Mouse (Mus musculus) forebrain, embryonic 12.5 days (tissue): ENCODE measurements around the gene Hnf1a. TPM values are rescaled to one million over a fixed set of nuclear protein-coding genes. Genes with fewer than 3 reads are reported as not detected.

Experiments used
- ATAC-seq: fragments of 200-750 bp; cut with Nextera tagmentation; 2 replicates; pipeline ENCODE4 v1.8.0; 2017; ENCODE audit warnings: moderate TSS enrichment; ENCODE audit not compliant: low FRiP score
- H3K27ac ChIP-seq: fragments of 300-500 bp; sonication (generic); 2 replicates; pipeline ENCODE4 v1.5.1; 2016; ENCODE audit warnings: mild to moderate bottlenecking
- H3K27me3 ChIP-seq: fragments of 300-500 bp; sonication (generic); 2 replicates; pipeline ENCODE4 v1.6.1; 2016; ENCODE audit warnings: mild to moderate bottlenecking
- H3K36me3 ChIP-seq: fragments of 300-500 bp; sonication (generic); replicated peaks from 2 replicates; pipeline ENCODE4 v1.6.1; 2016; ENCODE audit warnings: mild to moderate bottlenecking
- H3K4me1 ChIP-seq: fragments of 300-500 bp; sonication (generic); 2 replicates; pipeline ENCODE4 v1.6.1; 2016
- H3K4me2 ChIP-seq: fragments of 300-500 bp; sonication (generic); 2 replicates; pipeline ENCODE4 v1.6.1; 2016; ENCODE audit warnings: mild to moderate bottlenecking, moderate library complexity
- H3K4me3 ChIP-seq: fragments of 300-500 bp; sonication (generic); replicated peaks from 2 replicates; pipeline ENCODE4 v1.5.1; 2016; ENCODE audit warnings: mild to moderate bottlenecking
- H3K9ac ChIP-seq: fragments of 300-500 bp; sonication (generic); 2 replicates; pipeline ENCODE4 v1.6.1; 2016; ENCODE audit warnings: mild to moderate bottlenecking
- H3K9me3 ChIP-seq: fragments of 300-500 bp; sonication (generic); 2 replicates; pipeline ENCODE4 v1.6.1; 2016
- WGBS: fragments of 180-500 bp; shearing (Covaris S2); methylation state at CpG from one replicate; pipeline ENCODE4 v1.1.7; 2016; 5-methylcytosine and 5-hydroxymethylcytosine counted together
- polyA plus RNA-seq: library from polyadenylated mRNA; unstranded; fragments of >200 nt; fragmentation: Nextera tagmentation; extraction: Ambion mirVana; gene quantifications from 2 replicates; pipeline ENCODE4 v1.2.1, GENCODE M21; 2016

The Hnf1a gene
- polyA plus RNA-seq, 1 experiment from 2014 or later, result not detected

DNA sequence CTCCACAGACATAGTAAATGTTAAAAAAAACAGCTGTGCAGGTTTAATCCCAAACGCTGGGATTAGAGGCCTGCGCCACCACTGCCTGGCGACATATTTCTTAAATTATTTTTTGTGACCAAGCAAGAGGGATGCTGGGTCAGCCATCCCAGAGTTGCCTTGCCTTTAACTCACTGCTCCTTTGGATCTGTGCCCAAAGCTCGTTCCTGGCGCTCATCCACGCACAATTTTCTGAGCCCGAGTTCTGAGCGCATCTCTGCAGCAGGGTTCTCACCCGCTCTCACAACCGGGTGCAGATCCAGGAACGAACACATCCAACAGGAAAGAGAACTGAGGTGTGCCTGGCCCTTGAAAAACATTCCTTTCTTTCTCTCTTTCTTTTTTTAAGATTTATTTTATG, 7.6 kb upstream of the Hnf1a start:
- H3K9ac ChIP-seq, result no peak overlapping the region
- 73% methylated on average over 11 of the region's 11 CpGs for WGBS
- ATAC-seq, result no peak

DNA sequence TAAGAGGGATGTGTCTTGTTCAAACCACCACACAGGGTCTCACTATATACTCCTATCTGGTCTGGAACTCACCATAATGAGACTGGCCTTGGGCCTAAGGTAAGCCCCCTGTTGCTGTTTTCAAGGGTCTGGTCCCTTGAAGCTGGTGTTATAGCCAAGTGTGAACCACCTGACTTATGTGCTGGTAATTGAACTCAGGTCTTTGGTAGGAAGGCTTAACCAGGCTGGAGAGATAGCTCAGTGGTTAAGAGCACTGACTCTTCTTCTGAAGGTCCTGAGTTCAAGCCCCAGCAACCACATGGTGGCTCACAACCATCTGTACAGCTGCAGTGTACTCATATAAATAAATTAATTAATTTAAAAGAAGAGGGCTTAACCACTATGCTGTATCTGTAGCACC, 6.0 kb upstream of the Hnf1a start:
- H3K27ac ChIP-seq, result no peak overlapping the region
- ATAC-seq, result no peak
- H3K36me3 ChIP-seq, result no peaks in the 10 kb centered on the region

More for the DNA sequence above, 7.6 kb upstream of the Hnf1a start:
- no peaks in the 10 kb centered on the region for H3K27me3 ChIP-seq
- H3K36me3 ChIP-seq, result no peaks in the 10 kb centered on the region
- no peak overlapping the region for H3K27ac ChIP-seq
- H3K4me1 ChIP-seq, result peaks cover 19% of the 10 kb centered on the region
- H3K9me3 ChIP-seq, result no peaks in the 10 kb centered on the region
- no peak overlapping the region for H3K4me2 ChIP-seq
- H3K4me3 ChIP-seq, result no peak overlapping the region

DNA sequence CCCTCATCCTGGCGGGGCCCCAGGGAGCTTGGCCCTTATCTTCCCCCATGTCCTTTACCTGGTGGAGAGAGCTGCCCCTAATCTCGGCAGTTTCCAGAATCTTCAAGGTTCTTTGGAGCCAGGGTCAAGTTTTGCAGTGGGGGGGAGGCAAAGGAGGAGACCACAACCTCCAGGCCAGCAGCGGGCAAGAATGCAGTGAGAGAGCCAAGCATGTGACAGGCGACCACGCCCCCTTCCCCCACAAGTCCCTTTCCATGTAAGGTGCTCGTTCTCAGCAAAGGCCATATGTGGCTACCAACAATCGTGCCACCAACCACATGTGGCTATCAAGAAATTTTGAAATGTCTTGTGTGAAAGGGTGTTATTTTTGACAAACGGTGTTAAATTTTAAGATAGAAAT, 2.2 kb upstream of the Hnf1a start:
- Histone ChIP-seq H3K27me3 (peaks cover 14% of the 10 kb centered on the region; the same call in 1 of the 2 replicates), H3K9me3 (no peaks in the 10 kb centered on the region), H3K9ac (no peak overlapping the region), H3K4me3 (no peak overlapping the region), H3K36me3 (no peaks in the 10 kb centered on the region), H3K27ac (no peak overlapping the region), H3K4me2 (no peak overlapping the region), H3K4me1 (peaks cover 10% of the 10 kb centered on the region)
- ATAC-seq, result no peak
- WGBS, result 82% methylated on average over 8 of the region's 8 CpGs

More for the DNA sequence above, 6.0 kb upstream of the Hnf1a start:
- Histone ChIP-seq H3K9ac (no peak overlapping the region), H3K4me3 (no peak overlapping the region), H3K4me1 (peaks cover 19% of the 10 kb centered on the region), H3K27me3 (no peaks in the 10 kb centered on the region), H3K4me2 (no peak overlapping the region), H3K9me3 (no peaks in the 10 kb centered on the region)

DNA sequence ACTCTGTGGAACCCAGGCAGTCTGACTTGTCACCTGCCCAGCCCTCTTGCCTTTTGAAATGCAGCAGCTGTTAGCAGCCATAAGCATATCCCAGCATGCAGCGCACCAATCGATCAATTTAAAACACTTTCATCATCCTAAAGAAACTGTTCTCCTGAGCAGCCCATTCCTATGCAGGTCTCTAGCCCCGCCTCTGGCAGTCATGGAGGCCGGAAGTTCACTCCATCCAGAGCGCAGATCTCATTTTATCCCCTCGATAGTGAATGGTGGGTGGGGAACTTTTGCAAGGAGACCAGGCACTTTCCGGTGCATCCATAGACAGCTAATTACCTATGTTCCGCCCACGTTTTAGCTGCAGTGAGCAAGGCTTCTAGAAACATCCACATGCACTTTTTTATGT, 1.3 kb upstream of the Hnf1a start:
- Histone ChIP-seq H3K4me1 (peaks cover 13% of the 10 kb centered on the region), H3K27ac (no peak overlapping the region), H3K9me3 (no peaks in the 10 kb centered on the region), H3K4me2 (no peak overlapping the region), H3K9ac (no peak overlapping the region), H3K36me3 (no peaks in the 10 kb centered on the region), H3K27me3 (peaks cover 21% of the 10 kb centered on the region; the same call in 1 of the 2 replicates), H3K4me3 (no peak overlapping the region)
- 87% methylated on average over 9 of the region's 9 CpGs for WGBS
- no peak for ATAC-seq

DNA sequence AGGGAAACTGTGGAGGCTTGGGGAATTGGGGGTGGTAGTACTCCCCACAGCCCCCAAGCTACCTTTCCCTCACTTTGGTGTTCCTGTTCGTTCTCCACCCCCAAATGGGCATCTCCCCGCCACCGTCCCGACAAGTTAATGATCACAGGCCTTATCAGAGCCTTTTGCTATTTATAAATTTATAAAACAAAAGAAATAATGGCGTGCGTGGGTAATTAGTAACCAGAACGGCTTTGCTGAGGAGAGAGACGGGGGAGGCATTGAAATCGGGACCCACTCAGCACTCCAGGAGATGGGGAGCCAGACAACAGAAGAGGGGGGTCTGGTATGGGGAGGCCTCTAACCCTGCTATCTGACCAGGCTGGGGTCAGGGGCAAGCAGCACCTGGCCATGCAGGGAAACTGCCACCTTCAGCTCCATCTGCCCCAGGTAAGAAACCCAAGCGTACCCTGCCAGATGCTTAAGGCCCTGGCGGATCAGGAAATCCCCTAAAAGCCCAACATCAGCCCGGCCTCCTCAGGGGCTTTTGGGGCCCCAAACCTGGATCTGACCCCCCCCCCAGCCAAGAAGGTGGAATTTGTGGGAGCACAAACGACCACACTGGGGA, 1.2 kb downstream of the Hnf1a start:
- Histone ChIP-seq H3K4me2 (no peak overlapping the region), H3K4me3 (no peak overlapping the region), H3K9me3 (no peaks in the 10 kb centered on the region), H3K9ac (no peak overlapping the region), H3K36me3 (no peaks in the 10 kb centered on the region), H3K27me3 (peaks cover 21% of the 10 kb centered on the region; the same call in 1 of the 2 replicates), H3K4me1 (peaks cover 13% of the 10 kb centered on the region), H3K27ac (no peak overlapping the region)
- 54% methylated on average over 13 of the region's 13 CpGs for WGBS
- ATAC-seq, result no peak

DNA sequence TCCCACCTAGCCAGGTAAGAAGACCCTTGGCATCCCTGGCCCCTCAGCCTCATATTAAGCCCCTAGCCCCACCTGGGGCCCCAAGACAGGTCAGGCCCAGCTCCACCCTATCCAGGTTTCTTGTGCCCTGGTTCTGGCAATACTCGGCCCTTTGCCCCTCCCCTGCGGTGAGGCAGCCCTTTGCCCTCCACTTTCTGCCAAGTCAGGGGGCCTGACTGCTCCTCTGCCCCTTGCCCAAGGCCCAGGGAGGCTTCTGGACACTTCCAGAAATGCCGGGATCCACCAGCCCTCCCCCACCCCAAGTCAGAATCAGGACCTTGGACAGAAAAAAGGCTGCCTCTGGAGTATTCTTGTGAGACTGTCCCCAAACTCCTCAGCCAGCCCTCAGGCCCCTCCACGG, 1.8 kb downstream of the Hnf1a start:
- WGBS, result 16% methylated on average over 4 of the region's 4 CpGs
- Histone ChIP-seq H3K36me3 (no peaks in the 10 kb centered on the region), H3K9ac (no peak overlapping the region), H3K4me2 (no peak overlapping the region), H3K4me3 (no peak overlapping the region), H3K4me1 (peaks cover 13% of the 10 kb centered on the region), H3K27ac (no peak overlapping the region), H3K27me3 (peaks cover 21% of the 10 kb centered on the region; the same call in 1 of the 2 replicates), H3K9me3 (no peaks in the 10 kb centered on the region)
- no peak for ATAC-seq

DNA sequence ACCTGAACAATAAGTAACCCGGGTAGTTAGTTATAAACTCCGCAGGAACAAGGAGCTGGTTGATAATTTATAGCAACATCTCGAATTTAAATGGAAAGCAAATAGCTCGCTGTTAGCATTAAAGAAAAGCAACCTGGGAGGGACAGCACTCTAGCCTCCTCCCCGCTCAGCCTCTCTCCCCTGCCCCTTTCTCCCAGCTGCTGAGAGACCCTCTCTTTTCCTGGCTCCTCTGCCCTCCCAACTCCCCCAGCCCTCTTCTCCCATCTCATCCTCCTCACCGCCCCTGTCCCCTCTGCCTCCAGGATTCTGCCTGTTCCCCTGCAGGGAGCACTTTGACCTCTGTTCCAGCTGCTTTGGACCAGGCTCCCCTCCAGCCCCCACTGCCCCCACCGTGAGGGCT, 2.2 kb downstream of the Hnf1a start:
- Histone ChIP-seq H3K36me3 (no peaks in the 10 kb centered on the region), H3K9me3 (no peaks in the 10 kb centered on the region), H3K27me3 (peaks cover 21% of the 10 kb centered on the region; the same call in 1 of the 2 replicates), H3K4me3 (no peak overlapping the region), H3K27ac (no peak overlapping the region), H3K9ac (no peak overlapping the region), H3K4me1 (peaks cover 13% of the 10 kb centered on the region), H3K4me2 (no peak overlapping the region)
- WGBS, result 17% methylated on average over 7 of the region's 7 CpGs
- ATAC-seq, result no peak

DNA sequence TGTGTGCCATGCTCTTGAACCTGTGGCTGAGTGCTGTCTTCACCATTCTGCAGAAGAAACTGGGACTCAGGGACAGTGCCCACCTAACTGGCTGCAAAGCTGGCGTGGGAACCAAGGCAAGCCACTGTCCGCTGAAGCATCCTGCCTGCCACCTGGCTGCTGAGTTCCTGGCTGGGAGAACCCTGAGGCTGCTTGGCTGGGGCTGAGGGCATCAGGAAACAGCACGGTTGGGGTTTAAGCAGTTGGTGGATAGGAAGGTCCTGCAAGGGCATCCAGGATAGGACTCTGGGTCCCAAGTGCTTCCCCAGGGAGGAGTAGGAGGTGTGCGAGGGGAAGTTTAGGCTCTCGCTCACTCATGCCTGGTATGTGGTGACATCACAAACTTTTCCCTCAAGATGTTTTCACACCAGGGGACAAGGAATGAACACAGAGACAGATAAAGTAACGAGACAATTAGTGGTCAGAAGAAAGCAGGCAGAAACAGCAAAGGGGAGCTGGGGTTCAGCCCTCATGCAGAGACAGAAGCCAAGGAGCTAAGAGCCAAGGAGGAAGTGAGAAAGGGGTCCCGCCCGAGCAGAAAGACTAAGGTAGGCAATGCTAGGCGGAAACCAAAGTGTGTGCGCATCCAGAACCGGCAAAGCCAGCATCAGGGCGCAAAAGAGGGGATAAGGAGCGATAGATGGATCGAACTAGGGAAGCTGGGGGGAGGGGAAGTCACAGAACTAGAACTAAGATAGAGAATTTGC, 3.2 kb downstream of the Hnf1a start:
- no peak for ATAC-seq
- Histone ChIP-seq H3K9me3 (no peaks in the 10 kb centered on the region), H3K27ac (no peak overlapping the region), H3K4me2 (no peak overlapping the region), H3K36me3 (no peaks in the 10 kb centered on the region), H3K4me3 (no peak overlapping the region), H3K27me3 (peaks cover 21% of the 10 kb centered on the region; the same call in 1 of the 2 replicates), H3K9ac (no peak overlapping the region), H3K4me1 (peaks cover 13% of the 10 kb centered on the region)
- 41% methylated on average over 14 of the region's 14 CpGs for WGBS

DNA sequence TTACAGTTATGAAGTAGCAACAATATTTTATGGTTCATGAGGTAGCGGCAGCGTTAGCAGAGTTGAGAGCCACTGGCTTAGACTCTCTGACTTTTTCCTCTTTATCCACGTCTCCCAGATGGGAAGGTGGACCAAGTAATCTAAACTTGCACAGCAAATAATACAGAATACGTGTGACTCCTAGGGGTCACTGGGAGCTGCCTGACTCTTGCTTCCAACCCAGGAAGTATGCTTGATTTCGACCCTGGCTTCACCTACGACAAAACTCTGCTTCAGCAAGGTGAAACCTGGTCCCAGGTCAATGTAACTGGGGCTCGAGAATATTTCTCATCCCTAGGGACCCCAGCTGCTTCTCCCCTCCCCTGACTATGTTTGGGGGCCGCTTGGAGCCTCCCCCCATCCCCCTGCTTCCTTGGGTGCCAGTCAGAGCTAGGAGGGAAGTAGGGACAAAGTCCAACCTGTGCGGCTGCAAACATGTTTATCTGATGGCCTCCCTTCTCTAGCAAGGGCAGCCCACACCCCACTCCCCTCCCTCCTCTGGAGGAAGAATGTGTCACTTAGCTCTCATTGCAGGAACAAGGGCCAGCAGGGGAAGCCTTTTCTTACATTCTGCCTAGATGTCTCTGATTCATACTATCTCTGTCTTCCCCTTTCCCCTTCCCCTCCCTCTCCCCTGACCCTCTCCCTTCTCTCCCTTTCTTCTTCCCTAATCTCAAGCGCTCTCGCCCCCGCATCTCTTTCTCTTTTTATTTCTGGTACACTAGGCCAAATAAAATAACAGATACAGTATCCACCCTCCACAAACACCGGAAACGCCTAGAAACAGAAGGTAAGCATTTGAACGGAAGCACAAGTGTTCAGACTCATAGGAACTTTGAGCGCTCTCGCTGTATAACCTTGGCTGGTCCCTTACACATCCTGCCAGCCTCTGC, 5.7 kb downstream of the Hnf1a start:
- H3K4me2 ChIP-seq, result no peak overlapping the region
- peaks cover 19% of the 10 kb centered on the region for H3K4me1 ChIP-seq
- H3K27me3 ChIP-seq, result peaks cover 22% of the 10 kb centered on the region; the same call in 1 of the 2 replicates
- 70% methylated on average over 17 of the region's 17 CpGs for WGBS
- H3K4me3 ChIP-seq, result no peak overlapping the region
- H3K27ac ChIP-seq, result no peak overlapping the region
- H3K9me3 ChIP-seq, result no peaks in the 10 kb centered on the region
- H3K36me3 ChIP-seq, result no peaks in the 10 kb centered on the region
- H3K9ac ChIP-seq, result no peak overlapping the region
- ATAC-seq, result no peak

DNA sequence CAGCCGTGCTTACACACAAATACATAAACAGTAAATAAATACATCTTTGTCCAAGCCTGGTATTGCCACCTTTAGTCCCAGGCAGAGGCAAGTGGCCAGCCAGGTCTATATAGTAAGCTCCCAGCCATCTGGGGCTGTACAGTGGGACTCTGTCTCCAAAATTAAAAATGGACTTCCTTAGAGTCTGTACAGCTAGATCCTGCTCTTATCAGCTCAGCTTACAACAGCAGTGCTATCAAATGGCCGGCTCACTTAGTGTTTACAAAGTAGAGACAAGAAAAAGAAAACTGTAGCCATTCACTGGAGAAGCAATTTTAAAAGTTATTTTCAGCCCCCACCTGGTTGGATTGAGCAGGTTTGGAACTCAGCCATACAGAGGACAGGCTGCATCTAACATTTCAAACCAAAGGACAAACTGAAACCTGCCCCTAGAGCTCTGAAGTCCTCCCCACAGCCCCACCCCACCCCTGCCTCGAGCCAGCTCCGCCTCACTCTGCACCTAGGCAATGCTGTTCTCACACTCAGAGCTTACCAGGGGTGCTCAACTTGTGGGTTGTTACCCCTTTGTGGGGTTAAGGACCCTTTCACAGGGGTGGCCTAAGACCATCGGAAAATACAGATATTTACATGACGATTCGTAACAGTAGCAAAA, 6.5 kb downstream of the Hnf1a start:
- H3K4me3 ChIP-seq, result no peak overlapping the region
- H3K4me1 ChIP-seq, result peaks cover 17% of the 10 kb centered on the region
- no peaks in the 10 kb centered on the region for H3K9me3 ChIP-seq
- H3K27me3 ChIP-seq, result peaks cover 20% of the 10 kb centered on the region; the same call in 1 of the 2 replicates
- H3K9ac ChIP-seq, result no peak overlapping the region
- ATAC-seq, result no peak
- no peak overlapping the region for H3K27ac ChIP-seq
- no peak overlapping the region for H3K4me2 ChIP-seq
- 72% methylated on average over 7 of the region's 7 CpGs for whole genome bisulfite sequencing
- H3K36me3 ChIP-seq, result no peaks in the 10 kb centered on the region

DNA sequence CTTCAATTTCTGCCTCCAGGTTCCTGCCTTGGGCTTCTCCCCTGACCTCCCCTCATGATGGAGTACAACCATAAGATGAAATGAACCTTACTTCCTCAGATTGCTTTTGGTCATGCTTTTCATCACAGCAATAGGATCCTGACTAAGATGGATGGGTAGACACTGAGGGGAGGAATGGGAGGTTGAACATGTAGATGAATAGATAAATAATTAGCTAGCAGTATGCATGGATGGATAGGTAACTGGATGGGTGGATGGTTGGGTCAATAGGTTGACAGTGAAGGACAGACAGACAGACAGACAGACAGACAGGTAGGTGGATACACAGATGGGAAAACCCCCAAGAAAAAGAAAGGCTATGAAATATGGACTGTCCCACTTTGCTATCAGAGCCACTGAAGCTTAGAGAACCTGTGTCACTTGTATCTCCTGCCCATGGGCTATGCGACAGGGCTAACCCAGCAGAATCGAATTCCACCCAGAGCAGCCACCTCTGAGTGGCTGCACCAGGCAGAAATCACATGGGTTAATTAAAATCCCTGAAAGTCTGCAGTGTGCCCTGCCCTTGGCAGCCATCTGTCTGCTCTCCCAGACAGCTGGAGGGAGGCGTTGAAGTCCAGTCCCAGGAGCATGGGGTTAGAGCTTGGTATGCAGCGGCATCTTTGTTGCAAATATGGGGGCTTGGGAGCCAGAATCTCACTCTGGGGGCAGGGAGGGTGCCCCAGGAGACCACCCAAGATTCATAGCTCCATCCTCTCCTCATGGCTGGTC, 9.1 kb downstream of the Hnf1a start:
- Histone ChIP-seq H3K27me3 (peaks cover 3% of the 10 kb centered on the region; the same call in 1 of the 2 replicates), H3K27ac (no peak overlapping the region), H3K36me3 (no peaks in the 10 kb centered on the region), H3K9me3 (no peaks in the 10 kb centered on the region), H3K9ac (no peak overlapping the region), H3K4me2 (no peak overlapping the region), H3K4me3 (no peak overlapping the region), H3K4me1 (peaks cover 6% of the 10 kb centered on the region; the same call in 1 of the 2 replicates)
- WGBS, result 66% methylated on average over 4 of the region's 4 CpGs
- ATAC-seq, result no peak
